Mouse (Mus musculus): ENCODE results near the gene Hoxa5. TPM values are rescaled to one million over a fixed set of nuclear protein-coding genes. Genes with fewer than 3 reads are reported as not detected.
A peak's percentile ranks its signal among the peaks of the same experiment; 100 is the strongest.

Gene Hoxa5
- polyA plus RNA-seq, 1 experiment from 2014 or later, result 2.6 TPM

DNA sequence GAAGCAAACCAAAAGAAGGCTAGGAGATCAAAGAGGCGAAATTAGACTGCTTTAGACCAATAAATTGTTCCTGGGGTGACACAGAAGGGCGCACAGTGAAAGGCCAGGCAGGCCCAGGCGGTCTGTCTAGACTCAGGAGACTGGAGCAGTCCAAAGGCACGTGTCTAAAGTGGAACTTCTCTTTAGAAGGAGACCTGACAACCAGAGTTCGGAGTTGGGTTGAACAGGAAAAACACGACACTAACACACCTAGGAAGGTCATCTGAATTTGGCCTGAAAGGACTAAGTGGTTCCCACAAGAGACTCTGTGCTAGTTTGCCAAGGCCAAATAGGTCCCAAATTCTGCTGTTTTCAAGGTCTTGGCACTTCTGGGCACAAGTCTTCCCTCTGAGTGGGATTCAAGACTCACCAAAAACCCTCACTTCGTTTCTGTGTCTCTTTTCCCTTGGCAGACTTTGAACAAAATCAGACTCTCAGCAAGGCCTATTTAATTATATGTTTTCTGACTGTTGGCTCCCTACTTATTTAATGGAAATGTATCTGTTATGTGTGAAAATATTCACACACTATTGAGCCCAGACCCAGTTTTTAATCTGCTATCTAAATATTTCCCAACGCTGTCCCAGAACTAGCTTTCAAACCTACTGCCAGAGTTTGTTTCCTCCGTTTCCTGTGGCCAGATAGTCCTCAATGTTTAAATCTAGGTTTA is 15.0 kb upstream of the Hoxa5 start:
- Histone ChIP-seq H3K9me3 (replicated peaks; ENCODE audit: control insufficient read depth, low read length) (no peaks in the 10 kb centered on the region), H3K27me3 (ENCODE audit: control insufficient read depth, insufficient read depth, low read length) (peaks cover 100% of the 10 kb centered on the region), H3K36me3 (ENCODE audit: control insufficient read depth, insufficient read depth, low read length) (no peaks in the 10 kb centered on the region), H3K4me3 (ENCODE audit: low read depth, low read length) (no peak overlapping the region), H3K27ac (ENCODE audit: low read depth, low read length) (no peak overlapping the region), H3K9ac (ENCODE audit: low read depth, low read length) (no peak overlapping the region), H3K4me2 (no peak overlapping the region), H3K4me1 (ENCODE audit: control insufficient read depth, insufficient read depth, low read length) (0 out of 2 replicates have a peak, but pooled peaks cover 4% of the 10 kb centered on the region)
- no peak for ATAC-seq (replicated peaks; ENCODE audit: insufficient number of reproducible peaks, low FRiP score, low TSS enrichment)
- 24% methylated on average over 9 of the region's 9 CpGs for WGBS (ENCODE audit: insufficient replicate concordance)

DNA sequence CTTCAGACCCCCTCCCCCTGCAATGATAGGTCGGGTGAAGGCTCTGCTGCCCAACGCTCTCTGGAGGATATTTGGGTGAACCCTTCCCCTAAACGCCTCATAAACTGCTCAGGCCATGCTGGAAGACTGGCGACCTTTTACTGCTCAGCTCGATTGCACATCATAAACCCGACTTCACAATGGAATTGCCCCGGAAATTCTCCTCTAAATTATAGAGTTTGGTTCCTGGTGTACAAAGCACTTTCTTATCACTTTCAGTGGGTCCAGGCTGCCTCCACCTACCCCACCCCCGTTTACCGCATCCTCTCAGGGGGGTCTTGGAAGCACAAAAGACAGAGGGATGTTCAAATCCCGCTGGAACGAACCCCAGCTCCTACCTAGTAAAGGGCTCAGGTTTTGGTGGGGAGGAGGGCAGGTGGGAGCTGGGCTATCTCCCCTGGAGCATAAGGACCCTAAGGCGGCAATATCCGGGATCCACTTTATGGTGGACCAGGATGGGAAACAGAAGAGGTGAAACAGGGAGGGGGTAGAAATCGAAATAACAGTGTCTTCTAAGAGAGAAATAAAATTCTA is 14.3 kb upstream of the Hoxa5 start:
- H3K36me3 ChIP-seq (ENCODE audit: control insufficient read depth, insufficient read depth, low read length), result no peaks in the 10 kb centered on the region
- no peak overlapping the region for H3K9ac ChIP-seq (ENCODE audit: low read depth, low read length)
- H3K4me3 ChIP-seq (ENCODE audit: low read depth, low read length), result no peak overlapping the region
- no peak overlapping the region for H3K27ac ChIP-seq (ENCODE audit: low read depth, low read length)
- 0 out of 2 replicates have a peak, but pooled peaks cover 4% of the 10 kb centered on the region for H3K4me1 ChIP-seq (ENCODE audit: control insufficient read depth, insufficient read depth, low read length)
- peaks cover 100% of the 10 kb centered on the region for H3K27me3 ChIP-seq (ENCODE audit: control insufficient read depth, insufficient read depth, low read length)
- 12% methylated on average over 14 of the region's 14 CpGs for WGBS (ENCODE audit: insufficient replicate concordance)
- H3K9me3 ChIP-seq (replicated peaks; ENCODE audit: control insufficient read depth, low read length), result no peaks in the 10 kb centered on the region
- no peak overlapping the region for H3K4me2 ChIP-seq
- ATAC-seq (replicated peaks; ENCODE audit: insufficient number of reproducible peaks, low FRiP score, low TSS enrichment), result no peak

DNA sequence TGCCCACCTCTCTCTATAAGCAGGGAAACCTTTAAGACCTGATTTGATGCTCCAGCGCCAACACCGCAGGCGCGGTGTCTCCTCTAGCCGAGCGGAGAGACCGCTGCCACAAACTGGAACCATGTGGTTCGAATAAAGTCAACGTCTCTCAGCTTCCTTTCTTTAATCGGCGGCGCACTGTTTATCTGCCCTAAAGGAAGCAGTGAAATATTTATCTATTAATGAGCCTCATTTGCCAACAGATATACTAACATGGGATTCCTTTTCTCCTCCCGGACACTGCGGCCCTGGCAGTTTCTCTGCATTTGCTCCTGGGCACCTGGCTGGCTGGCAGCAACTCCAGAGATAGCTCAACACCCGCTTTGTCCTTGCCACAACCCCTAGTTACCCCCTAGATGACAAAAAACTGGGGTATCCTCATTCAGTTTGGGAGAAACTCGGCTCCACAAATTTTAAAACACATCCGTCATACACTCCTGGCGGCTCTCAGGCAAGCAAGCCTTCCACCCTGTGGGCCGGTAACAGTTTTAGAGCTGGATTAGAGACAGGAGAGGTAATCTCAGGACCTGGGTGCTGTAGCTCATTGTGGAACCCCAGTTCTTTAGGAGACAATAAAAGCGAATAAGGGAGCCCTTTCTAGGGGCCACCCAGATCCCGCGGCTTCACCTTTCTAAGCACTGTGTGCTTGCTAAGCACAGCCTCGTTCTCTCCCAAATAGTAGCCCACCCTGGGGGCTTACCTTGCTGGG is 13.7 kb upstream of the Hoxa5 start:
- H3K27me3 ChIP-seq (ENCODE audit: control insufficient read depth, insufficient read depth, low read length), result peaks cover 100% of the 10 kb centered on the region
- H3K36me3 ChIP-seq (ENCODE audit: control insufficient read depth, insufficient read depth, low read length), result no peaks in the 10 kb centered on the region
- H3K4me2 ChIP-seq, result no peak overlapping the region
- 5% methylated on average over 23 of the region's 23 CpGs for WGBS (ENCODE audit: insufficient replicate concordance)
- no peaks in the 10 kb centered on the region for H3K9me3 ChIP-seq (replicated peaks; ENCODE audit: control insufficient read depth, low read length)
- H3K4me3 ChIP-seq (ENCODE audit: low read depth, low read length), result peak overlapping the region; percentile 27; the same call in 1 of the 2 replicates
- H3K9ac ChIP-seq (ENCODE audit: low read depth, low read length), result no peak overlapping the region
- H3K27ac ChIP-seq (ENCODE audit: low read depth, low read length), result no peak overlapping the region
- H3K4me1 ChIP-seq (ENCODE audit: control insufficient read depth, insufficient read depth, low read length), result peaks cover 4% of the 10 kb centered on the region
- ATAC-seq (replicated peaks; ENCODE audit: insufficient number of reproducible peaks, low FRiP score, low TSS enrichment), result no peak

DNA sequence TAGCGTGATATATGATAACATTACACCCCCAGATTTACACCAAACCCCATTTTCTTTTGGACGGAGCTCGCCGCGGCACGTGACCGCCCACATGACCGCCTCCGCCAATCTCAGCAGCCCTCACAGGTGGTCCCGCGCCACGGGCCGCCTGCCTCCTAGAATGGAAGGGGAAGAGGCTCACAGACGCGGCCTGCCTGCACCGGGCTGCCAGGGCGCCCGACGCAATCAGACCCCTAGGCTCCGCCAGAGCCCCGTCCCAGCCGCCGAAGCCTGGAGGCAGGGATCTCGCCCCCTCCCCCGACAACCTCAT is 13.0 kb upstream of the Hoxa5 start:
- H3K4me1 ChIP-seq (ENCODE audit: control insufficient read depth, insufficient read depth, low read length), result peaks cover 10% of the 10 kb centered on the region
- no peak overlapping the region for H3K27ac ChIP-seq (ENCODE audit: low read depth, low read length)
- peak overlapping the region; percentile 27 for H3K4me3 ChIP-seq (ENCODE audit: low read depth, low read length)
- H3K9ac ChIP-seq (ENCODE audit: low read depth, low read length), result no peak overlapping the region
- ATAC-seq (replicated peaks; ENCODE audit: insufficient number of reproducible peaks, low FRiP score, low TSS enrichment), result peak; percentile 22; the same call in 1 of the 2 replicates
- H3K27me3 ChIP-seq (ENCODE audit: control insufficient read depth, insufficient read depth, low read length), result peaks cover 100% of the 10 kb centered on the region
- H3K36me3 ChIP-seq (ENCODE audit: control insufficient read depth, insufficient read depth, low read length), result no peaks in the 10 kb centered on the region
- WGBS (ENCODE audit: insufficient replicate concordance), result under 1% methylated on average over 25 of the region's 25 CpGs
- H3K9me3 ChIP-seq (replicated peaks; ENCODE audit: control insufficient read depth, low read length), result no peaks in the 10 kb centered on the region
- H3K4me2 ChIP-seq, result peak overlapping the region; percentile 54

GRCm38 (mm10) chr6:52216691-52217458 is 12.5 kb upstream of the Hoxa5 start:
- H3K36me3 ChIP-seq (ENCODE audit: control insufficient read depth, insufficient read depth, low read length), result no peaks in the 10 kb centered on the region
- H3K4me1 ChIP-seq (ENCODE audit: control insufficient read depth, insufficient read depth, low read length), result peaks cover 10% of the 10 kb centered on the region
- no peak overlapping the region for H3K27ac ChIP-seq (ENCODE audit: low read depth, low read length)
- WGBS (ENCODE audit: insufficient replicate concordance), result 2% methylated on average over 60 of the region's 60 CpGs
- peak overlapping the region; percentile 27 for H3K4me3 ChIP-seq (ENCODE audit: low read depth, low read length)
- H3K9me3 ChIP-seq (replicated peaks; ENCODE audit: control insufficient read depth, low read length), result no peaks in the 10 kb centered on the region
- peaks cover 100% of the 10 kb centered on the region for H3K27me3 ChIP-seq (ENCODE audit: control insufficient read depth, insufficient read depth, low read length)
- peak overlapping the region; percentile 54 for H3K4me2 ChIP-seq
- ATAC-seq (replicated peaks; ENCODE audit: insufficient number of reproducible peaks, low FRiP score, low TSS enrichment), result no peak
- H3K9ac ChIP-seq (ENCODE audit: low read depth, low read length), result no peak overlapping the region

DNA sequence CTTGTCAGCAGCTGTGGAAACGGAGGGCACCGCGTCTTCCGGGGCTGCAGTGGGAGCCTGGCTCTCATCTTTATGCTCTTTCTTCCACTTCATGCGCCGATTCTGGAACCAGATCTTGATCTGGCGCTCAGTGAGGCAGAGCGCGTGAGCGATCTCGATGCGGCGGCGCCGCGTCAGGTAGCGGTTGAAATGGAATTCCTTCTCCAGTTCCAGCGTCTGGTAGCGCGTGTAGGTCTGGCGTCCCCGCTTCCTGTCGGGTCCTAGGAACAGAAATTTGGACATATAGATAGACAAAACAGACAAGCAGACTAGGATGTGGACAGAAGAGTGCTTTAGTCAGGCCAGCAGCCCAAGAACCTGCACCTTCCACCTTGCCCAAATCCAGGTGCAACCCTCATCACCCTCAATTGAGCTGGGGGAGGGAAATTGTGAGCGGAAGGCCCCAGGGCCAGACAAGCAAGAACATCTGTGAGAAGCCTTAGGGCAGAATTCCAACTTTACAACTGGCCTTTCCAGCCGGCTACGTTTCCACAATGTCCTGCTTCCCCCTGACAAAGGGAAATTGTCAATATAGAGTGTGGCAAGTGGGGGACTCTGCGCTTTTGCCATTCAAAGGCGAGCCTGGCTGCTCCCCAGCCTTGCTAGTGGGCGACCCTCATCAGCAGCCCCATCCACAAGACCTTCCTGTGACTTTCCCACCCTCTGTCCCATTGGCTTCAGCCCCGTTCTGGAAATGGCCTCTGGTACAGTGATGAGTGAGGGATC is 11.6 kb upstream of the Hoxa5 start:
- H3K9me3 ChIP-seq (replicated peaks; ENCODE audit: control insufficient read depth, low read length), result no peaks in the 10 kb centered on the region
- no peak overlapping the region for H3K27ac ChIP-seq (ENCODE audit: low read depth, low read length)
- peak overlapping the region; percentile 14; the same call in 1 of the 2 replicates for H3K4me2 ChIP-seq
- no peak for ATAC-seq (replicated peaks; ENCODE audit: insufficient number of reproducible peaks, low FRiP score, low TSS enrichment)
- peaks cover 100% of the 10 kb centered on the region for H3K27me3 ChIP-seq (ENCODE audit: control insufficient read depth, insufficient read depth, low read length)
- H3K36me3 ChIP-seq (ENCODE audit: control insufficient read depth, insufficient read depth, low read length), result no peaks in the 10 kb centered on the region
- no peak overlapping the region for H3K9ac ChIP-seq (ENCODE audit: low read depth, low read length)
- peaks cover 13% of the 10 kb centered on the region for H3K4me1 ChIP-seq (ENCODE audit: control insufficient read depth, insufficient read depth, low read length)
- no peak overlapping the region for H3K4me3 ChIP-seq (ENCODE audit: low read depth, low read length)
- WGBS (ENCODE audit: insufficient replicate concordance), result 2% methylated on average over 30 of the region's 30 CpGs

- WGBS (ENCODE audit: insufficient replicate concordance), result 7% methylated on average over 3 of the region's 3 CpGs
- no peak for ATAC-seq (replicated peaks; ENCODE audit: insufficient number of reproducible peaks, low FRiP score, low TSS enrichment)
- peaks cover 99% of the 10 kb centered on the region for H3K27me3 ChIP-seq (ENCODE audit: control insufficient read depth, insufficient read depth, low read length)
Observed at GRCm38 (mm10) chr6:52215070-52215469, 10.7 kb upstream of the Hoxa5 start.

DNA sequence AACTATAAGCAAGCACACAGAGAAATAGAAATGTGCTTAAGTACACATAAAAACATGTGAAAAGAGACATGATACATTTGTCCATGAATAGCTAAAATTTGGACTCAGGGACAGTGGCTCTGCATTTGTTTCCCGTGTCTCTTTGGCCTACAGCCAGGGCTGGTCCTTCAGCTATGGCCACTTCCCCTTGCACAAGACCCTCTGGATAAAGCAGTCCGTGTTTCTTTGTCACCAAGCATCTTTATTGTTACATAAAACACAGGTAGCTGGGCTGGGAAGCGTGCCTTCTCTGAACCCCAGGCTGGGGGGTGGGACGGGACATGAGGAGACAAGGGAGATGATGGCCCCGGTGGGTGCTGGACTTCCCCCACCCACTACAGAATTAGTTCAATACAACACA is 9.9 kb upstream of the Hoxa5 start:
- H3K4me1 ChIP-seq (ENCODE audit: control insufficient read depth, insufficient read depth, low read length), result peaks cover 13% of the 10 kb centered on the region
- H3K27me3 ChIP-seq (ENCODE audit: control insufficient read depth, insufficient read depth, low read length), result peaks cover 99% of the 10 kb centered on the region
- no peak for ATAC-seq (replicated peaks; ENCODE audit: insufficient number of reproducible peaks, low FRiP score, low TSS enrichment)
- no peak overlapping the region for H3K4me3 ChIP-seq (ENCODE audit: low read depth, low read length)
- H3K27ac ChIP-seq (ENCODE audit: low read depth, low read length), result no peak overlapping the region
- no peak overlapping the region for H3K4me2 ChIP-seq
- H3K9ac ChIP-seq (ENCODE audit: low read depth, low read length), result no peak overlapping the region
- H3K36me3 ChIP-seq (ENCODE audit: control insufficient read depth, insufficient read depth, low read length), result no peaks in the 10 kb centered on the region
- no peaks in the 10 kb centered on the region for H3K9me3 ChIP-seq (replicated peaks; ENCODE audit: control insufficient read depth, low read length)
- 12% methylated on average over 5 of the region's 5 CpGs for WGBS (ENCODE audit: insufficient replicate concordance)

More at GRCm38 (mm10) chr6:52215070-52215469, 10.7 kb upstream of the Hoxa5 start:
- Histone ChIP-seq H3K27ac (ENCODE audit: low read depth, low read length) (no peak overlapping the region), H3K4me3 (ENCODE audit: low read depth, low read length) (no peak overlapping the region), H3K4me2 (no peak overlapping the region), H3K9me3 (replicated peaks; ENCODE audit: control insufficient read depth, low read length) (no peaks in the 10 kb centered on the region), H3K9ac (ENCODE audit: low read depth, low read length) (no peak overlapping the region), H3K4me1 (ENCODE audit: control insufficient read depth, insufficient read depth, low read length) (peaks cover 13% of the 10 kb centered on the region), H3K36me3 (ENCODE audit: control insufficient read depth, insufficient read depth, low read length) (no peaks in the 10 kb centered on the region)
